Mouse (Mus musculus) liver, adult 2 months (tissue): Measurements from ENCODE around the gene Pcx.

Source experiments
- CTCF ChIP-seq: fragments of 200-500 bp; IDR thresholded peaks from 2 replicates; pipeline ENCODE4 v1.5.1; 2011; ENCODE audit warnings: low read depth, low read length, control low read depth
- POLR2A ChIP-seq: fragments of 200-500 bp; IDR thresholded peaks from 2 replicates; pipeline ENCODE4 v1.6.1; 2011; ENCODE audit warnings: low read length, control low read depth; ENCODE audit not compliant: insufficient read depth; ENCODE audit errors: extremely low read depth

DNA sequence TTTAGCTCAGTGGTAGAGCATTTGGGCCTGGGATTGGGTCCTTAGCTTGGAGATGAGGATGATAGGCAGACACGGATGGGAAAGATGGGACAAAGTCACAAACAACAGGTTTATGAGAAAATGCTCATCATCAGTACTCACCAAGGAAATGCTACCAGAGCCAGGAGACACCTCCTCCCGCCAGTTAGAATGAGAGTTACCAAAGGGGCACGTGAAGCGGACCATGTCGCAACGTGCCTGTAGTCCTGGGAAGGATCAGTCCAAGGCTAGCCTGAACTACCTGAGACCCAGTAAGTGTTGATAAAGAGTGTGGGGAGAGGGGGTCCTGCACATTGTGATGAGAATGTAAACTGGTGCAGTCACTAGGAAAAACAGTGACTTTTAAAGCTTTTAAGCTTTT, 60.5 kb downstream of the Pcx start:
- TF ChIP-seq CTCF (no peak), POLR2A (no peak)
